Mouse (Mus musculus) testis, postnatal 14 days (tissue): ENCODE data around the gene Daw1.

Experiments used
- DNase-seq: peaks from one replicate; pipeline ENCODE4 v3.0.0; 2021; ENCODE audit warnings: low spot score

The Daw1 gene

DNA sequence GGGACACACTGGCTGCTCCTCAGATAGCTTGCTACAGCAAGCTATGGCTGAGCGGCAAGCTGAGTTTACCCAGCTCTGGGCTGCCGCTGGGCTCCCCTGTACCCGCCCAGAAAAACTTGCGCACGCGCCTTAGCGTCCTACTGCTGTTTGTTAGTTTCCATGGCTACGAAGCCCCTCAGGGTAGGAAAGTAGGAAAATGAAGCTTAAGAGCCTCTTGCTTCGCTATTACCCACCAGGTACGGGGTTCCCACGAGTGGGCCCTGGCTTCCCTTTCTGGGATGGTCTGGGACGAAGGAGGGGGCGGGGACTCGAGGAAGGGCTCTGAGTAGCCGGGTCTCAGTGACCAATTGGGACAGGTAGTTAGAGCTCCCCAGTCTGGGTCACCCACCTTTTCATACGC is at the start of gene Daw1:
Gene Daw1, plus strand, starts transcription at position 150 of the 400 bp plus-strand sequence.
- peak; percentile 71 for DNase-seq

DNA sequence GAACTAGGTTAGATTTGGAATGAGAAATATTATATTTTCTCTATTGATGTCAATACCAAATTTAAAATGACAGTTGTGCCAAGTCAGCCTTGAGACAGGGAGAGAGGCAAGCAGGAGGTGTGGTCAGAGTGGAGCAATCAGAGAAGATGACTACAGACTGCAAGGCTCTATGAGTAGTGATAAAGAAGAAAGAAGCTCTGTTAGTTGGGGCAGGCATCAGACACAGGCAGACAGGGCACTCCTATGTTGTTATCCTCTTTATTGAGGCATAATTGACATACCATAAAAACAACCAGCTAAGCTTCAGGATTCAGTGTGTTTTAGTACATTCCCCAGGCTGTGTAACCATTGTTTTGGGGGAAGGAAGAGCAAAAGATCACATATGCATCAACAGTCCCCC is 48.6 kb upstream of the Daw1 start:
- no peak for DNase-seq

DNA sequence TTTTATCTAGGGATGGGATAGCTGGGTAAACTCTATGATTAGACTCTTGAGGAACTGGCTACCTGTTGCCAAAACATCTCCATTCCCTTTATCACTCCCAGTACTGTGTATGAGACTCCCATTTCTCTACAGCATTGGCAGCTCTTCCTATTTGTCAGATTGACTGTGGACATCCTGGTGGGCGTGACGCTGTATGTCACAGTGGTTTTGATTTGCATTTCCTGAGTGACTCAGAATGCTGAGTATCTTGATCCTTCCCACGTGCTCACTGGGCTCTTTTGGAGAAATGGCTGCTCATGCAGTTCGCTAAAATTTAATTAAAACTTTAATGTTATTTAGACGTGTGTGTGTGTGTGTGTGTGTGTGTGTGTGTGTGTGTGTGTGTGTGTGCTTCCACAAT is 47.8 kb upstream of the Daw1 start:
- DNase-seq, result no peak

- DNase-seq, result no peak
These were observed 43.0 kb upstream of the Daw1 start, which contains the start of gene Ccl20 for GRCm38 (mm10) chr1:83116447-83117137. Gene Ccl20 (plus strand): TSS chr1:83116766.

- DNase-seq, result no peak
These were observed 42.3 kb upstream of the Daw1 start for GRCm38 (mm10) chr1:83117217-83117616.

- no peak for DNase-seq
These were observed 41.9 kb upstream of the Daw1 start for GRCm38 (mm10) chr1:83117661-83118060.

GRCm38 (mm10) chr1:83119903-83120302 is 39.6 kb upstream of the Daw1 start:
- no peak for DNase-seq

GRCm38 (mm10) chr1:83120312-83120711 is 39.2 kb upstream of the Daw1 start:
- no peak for DNase-seq

- DNase-seq, result no peak
These were observed 36.4 kb upstream of the Daw1 start for GRCm38 (mm10) chr1:83123201-83123600.

- no peak for DNase-seq
These were observed 23.7 kb upstream of the Daw1 start for GRCm38 (mm10) chr1:83135829-83136228.

DNA sequence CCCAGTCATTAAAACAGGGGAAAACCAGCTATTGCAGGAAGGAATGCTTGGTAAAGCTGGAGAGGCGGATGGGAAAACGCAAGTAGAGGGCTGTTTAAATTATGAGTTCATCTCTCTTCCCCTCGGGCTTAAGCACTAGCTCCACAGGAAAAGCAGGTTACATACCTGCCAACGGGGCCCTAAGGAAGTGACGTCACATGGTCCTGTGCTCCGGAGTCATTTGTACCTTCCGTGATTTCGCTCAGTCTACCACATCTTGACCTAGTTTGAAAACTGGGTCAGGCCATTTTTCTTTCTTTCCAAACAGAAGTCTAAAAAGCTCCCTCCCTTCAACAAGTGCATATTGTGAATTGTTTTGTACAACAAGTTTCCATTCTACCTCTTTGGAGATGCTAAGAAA is 21.7 kb upstream of the Daw1 start:
- no peak for DNase-seq

DNA sequence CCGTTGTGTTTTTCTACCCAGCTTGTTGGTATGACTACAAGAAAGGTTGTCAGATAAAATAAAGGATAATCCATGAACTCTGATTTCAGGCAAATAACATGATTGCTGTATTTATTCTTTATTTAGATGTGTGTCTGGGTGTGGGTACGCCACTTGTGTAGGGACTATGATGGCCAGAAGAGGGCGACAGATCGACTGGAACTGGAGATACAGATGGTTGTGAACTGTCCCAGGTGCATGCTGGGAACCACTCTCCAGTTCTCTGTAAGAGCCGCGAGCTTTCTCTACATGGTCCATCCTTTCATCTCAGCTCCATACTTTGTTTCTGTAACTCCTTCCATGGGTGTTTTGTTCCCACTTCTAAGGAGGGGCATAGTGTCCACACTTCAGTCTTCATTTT is 20.8 kb upstream of the Daw1 start:
- no peak for DNase-seq

GRCm38 (mm10) chr1:83141510-83141909 is 18.0 kb upstream of the Daw1 start:
- no peak for DNase-seq

DNA sequence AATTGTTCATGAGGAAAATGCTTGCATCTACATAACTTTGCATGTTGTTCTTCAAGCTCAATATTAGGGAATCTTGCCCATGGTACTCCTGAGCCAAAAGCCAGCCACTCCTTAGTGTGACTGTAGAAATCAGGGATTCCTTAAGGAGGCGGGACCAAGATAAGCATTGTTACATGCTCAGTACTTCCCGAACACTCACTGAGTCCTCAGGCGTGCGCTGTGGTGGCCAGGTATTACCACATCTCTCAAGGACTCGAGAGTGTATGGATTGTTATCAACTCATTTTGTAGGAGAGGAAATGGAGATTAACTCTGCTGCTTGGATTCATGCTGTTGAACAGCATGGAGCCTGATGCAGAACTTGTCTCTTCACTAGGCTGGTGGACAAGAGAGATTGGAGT is 17.5 kb upstream of the Daw1 start:
- no peak for DNase-seq

- no peak for DNase-seq
These were observed 13.0 kb upstream of the Daw1 start for GRCm38 (mm10) chr1:83146547-83146946.

GRCm38 (mm10) chr1:83150227-83150626 is 9.3 kb upstream of the Daw1 start:
- no peak for DNase-seq

DNA sequence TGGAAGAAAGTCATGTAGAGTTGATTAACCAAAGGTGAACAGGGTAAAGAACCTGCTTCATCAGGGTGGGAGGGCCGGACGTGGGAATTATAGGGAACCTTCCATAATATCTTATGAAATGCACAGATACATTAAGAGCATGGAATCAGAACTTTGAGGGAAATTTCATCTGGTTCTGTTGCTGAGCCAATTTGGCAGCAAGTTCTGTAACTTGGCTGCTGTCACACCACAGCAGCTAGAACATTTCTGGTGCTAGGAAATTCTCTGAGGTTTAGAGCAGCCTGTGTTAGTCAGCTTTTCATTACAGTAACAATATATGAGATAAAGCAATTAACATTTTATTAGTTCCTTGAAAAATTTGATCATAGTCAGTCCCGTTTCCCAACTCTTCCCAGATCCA is 6.6 kb upstream of the Daw1 start:
- DNase-seq, result no peak

DNA sequence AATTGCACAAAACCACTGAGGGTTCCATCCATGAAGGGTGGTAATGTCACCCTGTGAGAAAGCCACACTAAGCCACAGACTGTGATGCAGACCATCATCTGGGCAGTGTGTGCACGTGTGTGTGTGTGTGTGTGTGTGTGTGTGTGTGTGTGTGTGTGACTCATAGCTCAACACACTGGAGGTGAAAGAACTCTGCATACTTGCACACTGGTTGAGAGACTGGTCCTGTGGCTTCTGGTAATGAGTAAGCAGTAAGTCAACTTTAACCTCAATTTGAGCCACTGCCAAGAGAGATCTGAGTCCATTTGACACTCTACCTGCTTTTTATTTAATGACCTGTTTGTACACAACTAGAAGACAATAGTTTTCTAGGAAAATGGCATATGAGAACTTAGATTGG is 2.7 kb upstream of the Daw1 start:
- no peak for DNase-seq

GRCm38 (mm10) chr1:83161658-83162057 is 2.1 kb downstream of the Daw1 start:
- DNase-seq, result no peak

GRCm38 (mm10) chr1:83164027-83164426 is 4.5 kb downstream of the Daw1 start:
- no peak for DNase-seq

DNA sequence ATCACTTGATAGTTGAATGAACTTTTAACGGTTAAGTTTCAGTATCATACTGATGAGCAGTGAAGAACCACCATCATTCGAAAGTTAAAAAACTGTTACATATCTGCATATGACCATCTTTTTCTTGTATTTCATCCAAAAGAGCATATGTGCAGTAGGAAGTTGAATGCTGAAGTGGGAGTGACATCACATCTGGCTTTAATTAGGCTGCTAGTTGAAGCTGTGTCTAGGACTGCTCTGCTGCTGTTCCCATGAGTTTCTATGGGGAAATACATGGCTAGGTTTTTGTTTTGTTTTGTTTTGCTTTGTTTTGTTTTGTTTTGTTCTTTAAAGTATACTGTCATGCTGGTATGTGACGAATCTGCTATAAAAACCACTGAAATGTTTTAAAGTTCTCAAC is 9.6 kb downstream of the Daw1 start:
- no peak for DNase-seq

DNA sequence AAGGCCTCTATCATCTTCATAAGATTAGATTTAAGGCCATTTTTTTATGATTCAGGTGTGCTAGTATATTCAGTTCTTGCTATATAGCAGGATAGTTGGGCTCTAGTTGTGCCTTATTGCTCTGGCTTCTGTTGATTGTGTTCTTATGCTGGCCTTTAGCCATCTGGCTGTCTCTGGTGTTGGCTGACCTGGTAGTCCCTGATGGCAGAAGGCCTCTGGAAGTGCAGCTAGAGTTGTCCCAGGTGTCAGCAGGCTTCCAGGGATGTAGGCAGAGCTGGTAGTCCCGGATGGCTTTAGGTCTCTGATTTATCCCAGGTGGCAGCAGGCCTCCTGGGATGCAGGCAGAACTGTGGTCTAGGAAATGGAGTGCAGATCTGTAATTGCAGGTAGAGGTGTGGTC is 16.4 kb downstream of the Daw1 start:
- DNase-seq, result no peak

DNA sequence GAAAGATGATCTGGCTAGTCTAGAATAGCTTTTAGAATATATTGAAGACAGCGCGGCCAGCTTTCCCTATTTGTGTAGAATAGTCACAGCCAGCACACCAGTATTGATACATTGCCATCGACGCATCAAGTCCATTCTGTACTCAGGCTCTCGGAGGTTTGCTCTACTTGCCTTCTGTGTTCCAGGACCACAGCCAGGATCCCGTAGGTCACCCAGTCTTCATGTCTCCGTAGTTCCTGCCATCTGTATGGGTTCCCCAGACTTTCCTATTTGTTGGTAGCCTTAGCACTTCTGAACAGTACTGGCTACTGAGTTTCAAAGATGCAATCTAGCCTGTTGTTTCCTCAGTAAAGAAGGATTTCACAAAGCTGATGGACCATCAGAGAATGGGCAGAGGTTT is 20.0 kb downstream of the Daw1 start:
- DNase-seq, result no peak

- no peak for DNase-seq
These were observed 21.9 kb downstream of the Daw1 start for GRCm38 (mm10) chr1:83181418-83181817.

DNA sequence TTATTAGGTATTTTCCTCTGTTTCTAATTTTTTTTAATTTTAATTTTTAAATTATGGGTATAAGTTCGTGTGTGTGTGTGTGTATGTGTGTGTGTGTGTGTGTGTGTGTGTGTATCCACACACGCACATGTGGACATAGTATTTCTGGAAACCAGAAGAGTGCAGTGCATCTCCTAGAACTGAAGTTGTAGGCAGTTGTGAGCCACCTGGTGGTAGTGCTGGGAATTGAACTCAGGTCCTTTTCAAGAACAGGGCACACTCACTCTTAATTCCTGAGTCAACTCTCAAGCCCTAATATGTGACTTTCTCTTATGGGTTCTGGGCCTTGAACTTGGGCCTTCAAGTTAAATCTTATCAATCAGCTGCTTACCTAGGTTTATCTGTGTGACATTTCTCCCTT is 27.6 kb downstream of the Daw1 start:
- DNase-seq, result no peak
